Mouse (Mus musculus) embryonic facial prominence, embryonic 15.5 days (tissue): ENCODE data around the gene Lrrc63. TPM values are rescaled to one million over a fixed set of nuclear protein-coding genes. Genes with fewer than 3 reads are reported as not detected.
A peak's percentile ranks its signal among the peaks of the same experiment; 100 is the strongest.

ENCODE experiments used
- ATAC-seq: fragments of 200-750 bp; cut with Nextera tagmentation; 2 replicates; pipeline ENCODE4 v1.8.0; 2017; ENCODE audit warnings: low read depth, moderate TSS enrichment; ENCODE audit not compliant: insufficient number of reproducible peaks, low FRiP score, low TSS enrichment
- H3K27ac ChIP-seq: fragments of 300-500 bp; sonication (generic); replicated peaks from 2 replicates; pipeline ENCODE4 v1.5.1; 2015; ENCODE audit warnings: mild to moderate bottlenecking, inconsistent platforms
- H3K27me3 ChIP-seq: fragments of 300-500 bp; sonication (generic); 2 replicates; pipeline ENCODE4 v1.6.1; 2015; ENCODE audit warnings: inconsistent platforms
- H3K36me3 ChIP-seq: fragments of 300-500 bp; sonication (generic); 2 replicates; pipeline ENCODE4 v1.6.1; 2015; ENCODE audit warnings: mild to moderate bottlenecking, inconsistent platforms
- H3K4me1 ChIP-seq: fragments of 300-500 bp; sonication (generic); 2 replicates; pipeline ENCODE4 v1.6.1; 2015; ENCODE audit warnings: inconsistent platforms
- H3K4me2 ChIP-seq: fragments of 300-500 bp; sonication (generic); replicated peaks from 2 replicates; pipeline ENCODE4 v1.6.1; 2015; ENCODE audit warnings: mild to moderate bottlenecking, inconsistent platforms
- H3K4me3 ChIP-seq: fragments of 300-500 bp; sonication (generic); replicated peaks from 2 replicates; pipeline ENCODE4 v1.5.1; 2015; ENCODE audit warnings: mild to moderate bottlenecking, inconsistent platforms
- H3K9ac ChIP-seq: fragments of 300-500 bp; sonication (generic); 2 replicates; pipeline ENCODE4 v1.6.1; 2015; ENCODE audit warnings: inconsistent platforms
- H3K9me3 ChIP-seq: fragments of 300-500 bp; sonication (generic); replicated peaks from 2 replicates; pipeline ENCODE4 v1.6.1; 2016; ENCODE audit warnings: inconsistent platforms
- WGBS: fragments of 180-500 bp; shearing (Covaris S2); methylation state at CpG from one replicate; pipeline ENCODE4 v1.1.7; 2015; 5-methylcytosine and 5-hydroxymethylcytosine counted together
- polyA plus RNA-seq: library from polyadenylated mRNA; unstranded; fragments of >200 nt; fragmentation: Nextera tagmentation; extraction: Ambion mirVana; gene quantifications from 2 replicates; pipeline ENCODE4 v1.2.1, GENCODE M21; 2015

Gene Lrrc63
- polyA plus RNA-seq: not detected in 2 replicates

GRCm38 (mm10) chr14:75130501-75131318 is at the start of gene Lrrc63, which contains the start of gene Lcp1:
Lrrc63 (minus strand) TSS chr14:75130881.
Lcp1 (plus strand) TSS chr14:75131101.
- H3K9me3 ChIP-seq: no peaks in the 10 kb centered on the region
- H3K9ac ChIP-seq: peak within 1 kb of the TSS; percentile 39
- H3K4me1 ChIP-seq: no peaks in the 10 kb centered on the region
- H3K27me3 ChIP-seq: no peaks in the 10 kb centered on the region
- H3K27ac ChIP-seq: no peak within 1 kb of the TSS
- peak within 1 kb of the TSS; percentile 60 for H3K4me3 ChIP-seq
- no peaks in the 10 kb centered on the region for H3K36me3 ChIP-seq
- ATAC-seq: peak; percentile 89
- WGBS: under 1% methylated on average over 40 of the region's 42 CpGs
- H3K4me2 ChIP-seq: peak within 1 kb of the TSS; percentile 93

DNA sequence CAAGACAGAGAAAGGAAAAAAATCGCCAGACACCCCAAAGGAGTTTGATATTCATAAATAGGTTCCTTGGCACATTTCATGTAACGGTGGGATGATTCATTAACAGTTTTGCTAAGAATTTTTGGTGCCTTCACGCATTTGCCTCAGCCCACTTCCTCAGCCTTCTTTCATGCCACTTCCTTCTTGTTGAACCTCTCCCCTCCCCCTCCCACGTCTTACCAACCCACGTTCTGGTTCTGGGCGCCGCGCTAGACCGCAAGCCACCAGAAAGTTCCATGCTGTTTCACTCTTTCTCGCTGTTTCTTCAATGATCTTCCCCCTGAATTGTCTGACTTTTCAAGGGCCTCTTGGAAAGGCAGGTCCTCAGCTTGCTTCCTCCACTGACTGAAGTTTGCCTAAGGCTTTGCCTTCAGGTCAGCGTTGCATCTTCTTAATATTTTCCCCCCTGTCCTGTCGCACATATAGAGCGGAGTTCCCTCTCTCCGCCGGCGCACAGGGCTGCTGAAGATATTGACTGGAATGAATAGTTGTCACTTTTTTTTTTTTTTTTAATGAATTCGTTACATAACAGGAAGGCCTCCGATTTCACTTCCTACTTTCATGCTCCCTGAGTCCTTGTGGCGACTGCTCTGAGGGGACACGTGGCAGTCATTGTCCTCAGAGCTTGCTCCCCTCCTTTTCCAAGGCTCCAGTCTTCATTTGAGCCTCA is 48.7 kb upstream of the Lrrc63 start:
- ATAC-seq: no peak
- no peaks in the 10 kb centered on the region for H3K9me3 ChIP-seq
- no peak overlapping the region for H3K9ac ChIP-seq
- no peak overlapping the region for H3K27ac ChIP-seq
- WGBS: 82% methylated on average over 20 of the region's 20 CpGs
- H3K4me3 ChIP-seq: no peak overlapping the region
- no peaks in the 10 kb centered on the region for H3K36me3 ChIP-seq
- no peaks in the 10 kb centered on the region for H3K4me1 ChIP-seq
- no peak overlapping the region for H3K4me2 ChIP-seq
- no peaks in the 10 kb centered on the region for H3K27me3 ChIP-seq

- H3K36me3 ChIP-seq: no peaks in the 10 kb centered on the region
- H3K9me3 ChIP-seq: no peaks in the 10 kb centered on the region
- WGBS: 57% methylated on average over 10 of the region's 10 CpGs
- H3K9ac ChIP-seq: no peak overlapping the region
- H3K27ac ChIP-seq: no peak overlapping the region
- H3K4me2 ChIP-seq: no peak overlapping the region
- H3K27me3 ChIP-seq: no peaks in the 10 kb centered on the region
- no peak for ATAC-seq
- no peaks in the 10 kb centered on the region for H3K4me1 ChIP-seq
- H3K4me3 ChIP-seq: no peak overlapping the region
Measured at GRCm38 (mm10) chr14:75178801-75179211, 48.1 kb upstream of the Lrrc63 start.

- ATAC-seq: no peak
- H3K36me3 ChIP-seq: no peaks in the 10 kb centered on the region
- no peak overlapping the region for H3K4me3 ChIP-seq
- no peak overlapping the region for H3K4me2 ChIP-seq
- 72% methylated on average over 14 of the region's 14 CpGs for WGBS
- no peaks in the 10 kb centered on the region for H3K4me1 ChIP-seq
- no peak overlapping the region for H3K9ac ChIP-seq
- H3K9me3 ChIP-seq: no peaks in the 10 kb centered on the region
- H3K27me3 ChIP-seq: no peaks in the 10 kb centered on the region
- H3K27ac ChIP-seq: no peak overlapping the region
Measured at GRCm38 (mm10) chr14:75178384-75178793, 47.7 kb upstream of the Lrrc63 start.

DNA sequence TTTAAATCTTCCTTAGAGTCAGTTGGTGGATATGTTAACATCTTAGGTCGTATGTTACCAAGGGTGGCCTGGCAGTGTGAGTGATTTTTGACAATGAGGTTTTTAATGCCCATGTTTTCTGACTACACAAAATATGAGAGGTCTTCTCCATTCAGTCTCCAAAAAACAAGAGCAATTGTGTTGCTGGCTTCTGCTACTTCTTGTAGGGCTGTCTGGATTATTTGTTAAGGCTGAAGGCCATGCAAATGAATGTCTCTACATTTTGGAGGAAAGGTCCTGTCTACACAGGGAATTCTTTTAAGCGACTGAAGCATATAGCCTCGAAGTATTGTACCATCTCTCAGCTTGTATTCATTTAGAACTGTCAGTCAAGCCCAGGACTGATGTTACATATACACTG is 46.7 kb upstream of the Lrrc63 start:
- Histone ChIP-seq H3K27ac (no peak overlapping the region), H3K4me3 (no peak overlapping the region), H3K27me3 (no peaks in the 10 kb centered on the region), H3K36me3 (no peaks in the 10 kb centered on the region), H3K9me3 (no peaks in the 10 kb centered on the region), H3K9ac (no peak overlapping the region), H3K4me1 (no peaks in the 10 kb centered on the region), H3K4me2 (no peak overlapping the region)
- WGBS: 42% methylated on average over 3 of the region's 3 CpGs
- no peak for ATAC-seq

GRCm38 (mm10) chr14:75176425-75177045 is 45.9 kb upstream of the Lrrc63 start:
- 62% methylated on average over 4 of the region's 4 CpGs for WGBS
- Histone ChIP-seq H3K9me3 (no peaks in the 10 kb centered on the region), H3K4me2 (no peak overlapping the region), H3K4me1 (no peaks in the 10 kb centered on the region), H3K27ac (no peak overlapping the region), H3K36me3 (no peaks in the 10 kb centered on the region), H3K4me3 (no peak overlapping the region), H3K27me3 (no peaks in the 10 kb centered on the region), H3K9ac (no peak overlapping the region)
- no peak for ATAC-seq

- Histone ChIP-seq H3K27ac (no peak overlapping the region), H3K9ac (no peak overlapping the region), H3K36me3 (no peaks in the 10 kb centered on the region), H3K4me3 (no peak overlapping the region), H3K27me3 (no peaks in the 10 kb centered on the region), H3K9me3 (no peaks in the 10 kb centered on the region), H3K4me1 (no peaks in the 10 kb centered on the region), H3K4me2 (no peak overlapping the region)
- no peak for ATAC-seq
- 76% methylated on average over 7 of the region's 7 CpGs for WGBS
Measured at GRCm38 (mm10) chr14:75175781-75176180, 45.1 kb upstream of the Lrrc63 start.

DNA sequence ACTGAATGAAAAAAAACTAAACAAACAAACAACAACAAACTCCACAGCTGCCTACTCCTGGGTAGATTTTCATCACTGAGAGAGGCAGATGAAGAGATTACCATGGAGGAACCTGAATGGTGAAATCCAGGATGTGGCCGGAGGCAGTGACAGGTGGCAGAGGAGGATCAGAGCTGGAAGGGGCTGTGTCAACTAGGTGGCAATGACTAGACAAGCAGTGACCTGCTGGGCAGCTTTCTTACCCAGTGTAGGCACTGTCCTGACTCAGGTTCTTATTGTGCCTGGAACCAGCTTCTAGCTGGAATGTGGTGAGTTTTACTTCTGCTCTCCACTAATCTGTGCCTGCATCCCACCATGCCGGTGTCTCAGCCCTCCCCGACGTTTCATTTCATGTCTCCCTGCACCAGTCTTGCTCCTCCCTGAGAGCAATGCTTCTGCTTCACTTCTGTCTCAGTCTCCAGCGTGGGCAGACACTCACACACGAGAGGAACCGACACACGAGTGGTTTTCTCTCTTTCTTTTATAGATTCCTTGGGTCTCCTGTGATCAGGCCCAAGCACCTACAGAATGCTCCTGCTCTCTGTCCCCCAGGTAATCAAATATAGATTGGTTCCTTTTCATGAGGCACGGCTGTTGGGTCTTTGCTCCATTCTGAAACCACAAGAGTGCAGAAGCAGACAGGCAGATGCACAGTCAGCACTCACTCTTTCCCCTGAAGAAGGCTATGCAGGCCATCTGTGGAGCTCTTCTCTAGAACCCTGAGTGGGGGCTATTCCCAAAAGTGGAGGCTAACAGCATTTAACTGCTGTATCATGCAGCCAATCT is 44.3 kb upstream of the Lrrc63 start:
- H3K4me3 ChIP-seq: no peak overlapping the region
- no peaks in the 10 kb centered on the region for H3K36me3 ChIP-seq
- H3K9ac ChIP-seq: no peak overlapping the region
- 71% methylated on average over 9 of the region's 9 CpGs for WGBS
- no peak for ATAC-seq
- no peaks in the 10 kb centered on the region for H3K9me3 ChIP-seq
- H3K4me2 ChIP-seq: no peak overlapping the region
- H3K27me3 ChIP-seq: no peaks in the 10 kb centered on the region
- H3K4me1 ChIP-seq: no peaks in the 10 kb centered on the region
- no peak overlapping the region for H3K27ac ChIP-seq

- Histone ChIP-seq H3K36me3 (no peaks in the 10 kb centered on the region), H3K4me3 (no peak overlapping the region), H3K9me3 (no peaks in the 10 kb centered on the region), H3K9ac (no peak overlapping the region), H3K4me2 (no peak overlapping the region), H3K27ac (no peak overlapping the region), H3K27me3 (no peaks in the 10 kb centered on the region), H3K4me1 (no peaks in the 10 kb centered on the region)
- WGBS: 75% methylated on average over 8 of the region's 8 CpGs
- ATAC-seq: no peak
Measured at GRCm38 (mm10) chr14:75174296-75174695, 43.6 kb upstream of the Lrrc63 start.

DNA sequence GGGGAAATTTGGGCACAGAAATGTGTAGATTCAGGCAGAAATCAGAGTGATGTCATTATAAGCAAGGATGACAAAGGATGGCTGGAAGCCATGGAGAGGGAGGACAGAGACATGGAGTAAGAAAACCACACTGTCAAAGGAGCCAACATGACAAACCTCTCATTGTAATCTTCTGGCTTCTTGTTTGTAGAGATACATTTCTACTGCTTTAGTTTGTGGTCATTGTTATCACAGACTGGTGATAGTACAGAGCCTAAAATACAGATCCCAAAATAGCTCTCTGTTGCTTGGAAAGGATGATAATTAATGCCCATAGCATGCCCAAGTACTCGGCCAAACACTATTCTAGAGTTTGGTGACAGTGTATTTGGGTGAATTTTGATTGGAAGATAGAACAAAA is 39.9 kb upstream of the Lrrc63 start:
- no peak for ATAC-seq
- Histone ChIP-seq H3K27ac (no peak overlapping the region), H3K4me1 (no peaks in the 10 kb centered on the region), H3K4me3 (no peak overlapping the region), H3K4me2 (no peak overlapping the region), H3K36me3 (no peaks in the 10 kb centered on the region), H3K9ac (no peak overlapping the region), H3K27me3 (no peaks in the 10 kb centered on the region), H3K9me3 (no peaks in the 10 kb centered on the region)
- WGBS: 71% methylated on average over 1 of the region's 1 CpGs

DNA sequence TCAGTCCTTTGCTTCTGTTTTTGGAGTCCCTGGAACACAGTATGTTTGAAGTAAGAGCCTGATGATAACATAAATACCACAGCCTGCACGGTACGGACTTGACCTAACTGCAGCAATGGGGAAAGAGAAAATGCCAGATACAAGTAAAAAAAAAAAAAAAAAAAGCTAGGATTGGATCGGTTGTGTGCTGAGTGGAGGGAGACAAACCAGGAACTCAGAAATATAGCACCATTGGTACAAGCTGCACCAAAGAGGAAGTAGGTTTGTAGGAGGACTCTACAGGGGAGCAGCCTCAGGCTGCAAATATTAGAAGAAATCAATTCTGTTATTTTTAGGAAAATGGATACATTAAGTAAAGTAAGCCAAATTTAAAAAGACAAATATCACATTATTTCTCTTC is 37.8 kb upstream of the Lrrc63 start:
- Histone ChIP-seq H3K9me3 (no peaks in the 10 kb centered on the region), H3K36me3 (no peaks in the 10 kb centered on the region), H3K4me3 (no peak overlapping the region), H3K27ac (no peak overlapping the region), H3K9ac (no peak overlapping the region), H3K4me1 (no peaks in the 10 kb centered on the region), H3K27me3 (no peaks in the 10 kb centered on the region), H3K4me2 (no peak overlapping the region)
- WGBS: 89% methylated on average over 3 of the region's 3 CpGs
- ATAC-seq: no peak
